Mouse (Mus musculus) kidney, embryonic 14.5 days (tissue): ENCODE results near the gene Gm32742. TPM values are rescaled to one million over a fixed set of nuclear protein-coding genes. Genes with fewer than 3 reads are reported as not detected.

Experiments
- ATAC-seq: fragments of 200-750 bp; cut with Nextera tagmentation; 2 replicates; pipeline ENCODE4 v1.8.0; 2017; ENCODE audit warnings: moderate number of reproducible peaks, mild to moderate bottlenecking, moderate TSS enrichment, moderate library complexity; ENCODE audit not compliant: low FRiP score, low TSS enrichment
- H3K27ac ChIP-seq: fragments of 300-500 bp; sonication (generic); 2 replicates; pipeline ENCODE4 v1.5.1; 2014; ENCODE audit warnings: low read depth, mild to moderate bottlenecking, low read length, moderate library complexity, mixed read lengths
- H3K27me3 ChIP-seq: fragments of 300-500 bp; sonication (generic); 2 replicates; pipeline ENCODE4 v1.6.1; 2014; ENCODE audit warnings: mild to moderate bottlenecking, low read length; ENCODE audit not compliant: control insufficient read depth, insufficient read depth
- H3K36me3 ChIP-seq: fragments of 300-500 bp; sonication (generic); 2 replicates; pipeline ENCODE4 v1.6.1; 2014; ENCODE audit warnings: low read length, mixed read lengths; ENCODE audit not compliant: control insufficient read depth, insufficient read depth
- H3K4me1 ChIP-seq: fragments of 300-500 bp; sonication (generic); 2 replicates; pipeline ENCODE4 v1.6.1; 2014; ENCODE audit warnings: low read length, mixed read lengths; ENCODE audit not compliant: control insufficient read depth, insufficient read depth
- H3K4me2 ChIP-seq: fragments of 300-500 bp; sonication (generic); replicated peaks from 2 replicates; pipeline ENCODE4 v1.6.1; 2014; ENCODE audit warnings: low read depth, mild to moderate bottlenecking, low read length
- H3K4me3 ChIP-seq: fragments of 300-500 bp; sonication (generic); 2 replicates; pipeline ENCODE4 v1.5.1; 2014; ENCODE audit warnings: mild to moderate bottlenecking, low read length
- H3K9ac ChIP-seq: fragments of 300-500 bp; sonication (generic); 2 replicates; pipeline ENCODE4 v1.6.1; 2014; ENCODE audit warnings: low read depth, mild to moderate bottlenecking, low read length, moderate library complexity
- H3K9me3 ChIP-seq: fragments of 300-500 bp; sonication (generic); 2 replicates; pipeline ENCODE4 v1.6.1; 2016; ENCODE audit warnings: low read length; ENCODE audit not compliant: control insufficient read depth
- WGBS: fragments of 180-500 bp; shearing (Covaris S2); extraction: QIAGEN DNeasy Blood & Tissue Kit; methylation state at CpG from one replicate; pipeline ENCODE4 v1.1.7; 2014; 5-methylcytosine and 5-hydroxymethylcytosine counted together
- polyA plus RNA-seq: library from polyadenylated mRNA; unstranded; fragments of >200 nt; fragmentation: Nextera tagmentation; extraction: Ambion mirVana; gene quantifications from 2 replicates; pipeline ENCODE4 v1.2.1, GENCODE M21; 2014

The Gm32742 gene
- polyA plus RNA-seq, 1 experiment from 2014 or later, result not detected

DNA sequence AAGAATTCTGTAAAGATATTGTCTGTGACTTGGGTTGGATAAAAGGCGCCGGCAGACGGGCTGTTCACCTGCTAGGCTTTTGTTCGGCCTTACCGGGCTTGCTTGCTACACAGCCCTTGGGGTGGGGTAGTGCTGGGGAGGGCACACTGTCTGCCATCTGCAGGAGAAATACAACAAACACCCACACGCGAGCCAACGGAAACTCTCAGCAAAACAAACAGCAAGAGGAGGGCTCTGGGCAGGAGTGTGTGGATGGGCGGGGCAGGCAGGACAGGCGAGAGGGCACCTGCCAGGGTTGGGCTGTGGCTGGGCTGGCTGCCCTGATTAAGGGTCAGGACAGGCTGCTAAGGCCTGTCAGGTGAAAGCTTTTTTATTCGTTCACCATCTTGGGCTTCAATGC is 2.6 kb upstream of the Gm32742 start:
- Histone ChIP-seq H3K36me3 (no peaks in the 10 kb centered on the region), H3K4me1 (no peaks in the 10 kb centered on the region), H3K27ac (no peak overlapping the region), H3K4me2 (no peak overlapping the region), H3K9ac (no peak overlapping the region), H3K27me3 (no peaks in the 10 kb centered on the region), H3K9me3 (no peaks in the 10 kb centered on the region), H3K4me3 (no peak overlapping the region)
- no peak for ATAC-seq
- 66% methylated on average over 11 of the region's 11 CpGs for WGBS

- no peak for ATAC-seq
- Histone ChIP-seq H3K27me3 (0 out of 2 replicates have a peak, but pooled peaks cover 3% of the 10 kb centered on the region), H3K9ac (no peak overlapping the region), H3K36me3 (no peaks in the 10 kb centered on the region), H3K4me3 (no peak overlapping the region), H3K4me1 (no peaks in the 10 kb centered on the region), H3K4me2 (no peak overlapping the region), H3K27ac (no peak overlapping the region), H3K9me3 (no peaks in the 10 kb centered on the region)
- WGBS, result 84% methylated on average over 5 of the region's 5 CpGs
Observed at GRCm38 (mm10) chr9:51163989-51164388, 1.3 kb downstream of the Gm32742 start.

DNA sequence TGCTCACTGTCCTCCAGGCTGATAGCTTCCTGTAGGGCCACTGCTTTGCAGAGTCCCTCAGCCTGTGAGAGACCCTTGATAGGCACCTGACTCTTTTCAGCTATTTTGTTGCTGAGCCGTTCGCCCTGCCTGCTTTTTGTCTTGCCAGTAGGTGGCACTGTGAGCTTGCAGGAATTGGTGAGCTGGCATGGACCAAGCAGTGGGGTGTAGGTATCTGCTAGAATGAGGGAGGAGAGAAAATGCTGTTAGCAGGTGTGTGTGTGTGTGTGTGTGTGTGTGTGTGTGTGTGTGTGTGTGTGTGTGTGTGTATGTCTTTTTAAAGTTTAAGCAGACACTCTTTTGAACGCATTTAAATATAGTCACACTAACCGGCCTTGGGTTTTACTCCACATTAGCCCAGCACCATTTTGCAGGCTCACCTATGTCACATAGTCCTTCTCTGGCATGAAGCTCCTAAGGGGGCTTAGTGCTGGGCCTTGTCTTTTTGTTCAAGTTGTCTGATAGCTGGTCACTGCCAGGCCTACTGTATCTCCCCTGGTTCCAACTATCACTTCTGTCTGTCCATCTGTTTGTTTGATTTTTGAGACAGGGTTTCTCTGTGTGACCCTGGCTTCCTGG is 3.4 kb downstream of the Gm32742 start:
- no peaks in the 10 kb centered on the region for H3K36me3 ChIP-seq
- peak; percentile 62 for ATAC-seq
- H3K4me1 ChIP-seq, result no peaks in the 10 kb centered on the region
- no peak overlapping the region for H3K4me2 ChIP-seq
- H3K27ac ChIP-seq, result no peak overlapping the region
- H3K27me3 ChIP-seq, result 0 out of 2 replicates have a peak, but pooled peaks cover 3% of the 10 kb centered on the region
- H3K4me3 ChIP-seq, result no peak overlapping the region
- no peaks in the 10 kb centered on the region for H3K9me3 ChIP-seq
- no peak overlapping the region for H3K9ac ChIP-seq
- 40% methylated on average over 4 of the region's 4 CpGs for whole genome bisulfite sequencing

DNA sequence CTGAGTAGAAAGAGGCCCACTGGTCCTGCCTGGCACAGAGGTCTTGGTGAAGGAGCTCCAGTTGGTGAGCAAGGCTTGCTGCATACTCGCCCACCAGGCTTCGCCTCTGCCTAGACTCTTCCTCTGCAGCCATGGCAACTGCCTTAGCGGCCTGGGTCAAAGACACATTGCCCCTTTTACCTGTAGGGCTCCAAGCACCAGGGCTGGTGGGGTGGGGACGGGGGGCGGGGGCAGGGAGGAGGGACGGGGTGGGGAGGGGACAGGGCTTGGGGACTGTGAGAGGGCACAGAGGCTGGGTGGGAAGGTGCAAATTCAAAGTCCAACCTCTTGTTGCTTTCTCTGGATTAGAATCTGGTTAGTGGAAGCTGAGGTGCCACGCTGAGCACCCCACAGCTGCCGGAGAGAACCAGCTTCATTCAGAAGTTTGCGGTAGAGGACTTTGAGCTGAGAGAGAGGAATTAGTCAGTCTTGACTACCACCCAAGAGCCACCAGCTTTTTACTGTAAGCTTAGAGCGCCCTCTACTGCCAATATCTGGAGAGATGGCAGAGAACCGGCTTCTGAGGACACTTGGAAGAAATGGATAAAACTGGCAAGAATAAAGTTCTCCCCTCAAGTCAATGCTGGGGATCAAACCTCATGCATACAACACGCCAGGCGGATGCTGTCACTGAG is 13.1 kb downstream of the Gm32742 start:
- Histone ChIP-seq H3K36me3 (no peaks in the 10 kb centered on the region), H3K4me3 (no peak overlapping the region), H3K4me1 (no peaks in the 10 kb centered on the region), H3K27ac (no peak overlapping the region), H3K27me3 (no peaks in the 10 kb centered on the region), H3K9me3 (no peaks in the 10 kb centered on the region), H3K9ac (no peak overlapping the region), H3K4me2 (peak overlapping the region; percentile 15; the same call in 1 of the 2 replicates)
- WGBS, result 17% methylated on average over 13 of the region's 13 CpGs
- peak; percentile 60 for ATAC-seq

DNA sequence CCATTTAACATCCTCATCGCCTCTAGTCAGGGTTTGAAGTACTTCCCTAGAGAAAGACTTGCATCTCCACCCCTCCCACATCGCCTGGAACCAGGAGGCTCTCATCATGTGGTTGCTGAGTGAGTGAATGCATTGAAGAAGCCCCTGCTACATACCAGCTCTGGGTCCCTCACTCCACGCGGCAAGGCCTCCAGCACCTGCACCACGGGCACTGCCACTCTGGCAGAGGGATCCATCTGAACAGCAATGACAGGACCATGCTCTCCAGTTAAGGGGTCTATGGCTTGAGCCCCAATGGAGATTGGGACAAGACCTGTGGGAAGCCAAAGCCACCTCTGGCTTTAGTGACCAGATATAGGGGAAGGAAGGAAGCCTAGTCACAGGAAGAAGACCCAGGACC is 18.0 kb downstream of the Gm32742 start:
- Histone ChIP-seq H3K27ac (no peak overlapping the region), H3K4me1 (no peaks in the 10 kb centered on the region), H3K4me2 (no peak overlapping the region), H3K9ac (no peak overlapping the region), H3K27me3 (no peaks in the 10 kb centered on the region), H3K9me3 (no peaks in the 10 kb centered on the region; the same call in 1 of the 2 replicates), H3K4me3 (no peak overlapping the region), H3K36me3 (no peaks in the 10 kb centered on the region)
- no peak for ATAC-seq
- WGBS, result 81% methylated on average over 5 of the region's 5 CpGs

GRCm38 (mm10) chr9:51146496-51146895 is 18.8 kb downstream of the Gm32742 start:
- no peak overlapping the region for H3K4me3 ChIP-seq
- H3K9ac ChIP-seq, result no peak overlapping the region
- H3K9me3 ChIP-seq, result no peaks in the 10 kb centered on the region; the same call in 1 of the 2 replicates
- H3K4me2 ChIP-seq, result no peak overlapping the region
- ATAC-seq, result no peak
- H3K27me3 ChIP-seq, result no peaks in the 10 kb centered on the region
- 50% methylated on average over 4 of the region's 4 CpGs for WGBS
- H3K4me1 ChIP-seq, result no peaks in the 10 kb centered on the region
- H3K27ac ChIP-seq, result no peak overlapping the region
- H3K36me3 ChIP-seq, result no peaks in the 10 kb centered on the region

GRCm38 (mm10) chr9:51144218-51144617 is 21.1 kb downstream of the Gm32742 start:
- Histone ChIP-seq H3K27me3 (no peaks in the 10 kb centered on the region), H3K4me1 (no peaks in the 10 kb centered on the region), H3K4me3 (no peak overlapping the region), H3K9ac (no peak overlapping the region), H3K4me2 (no peak overlapping the region), H3K36me3 (no peaks in the 10 kb centered on the region), H3K27ac (no peak overlapping the region), H3K9me3 (no peaks in the 10 kb centered on the region; the same call in 1 of the 2 replicates)
- no peak for ATAC-seq
- 77% methylated on average over 6 of the region's 6 CpGs for WGBS

DNA sequence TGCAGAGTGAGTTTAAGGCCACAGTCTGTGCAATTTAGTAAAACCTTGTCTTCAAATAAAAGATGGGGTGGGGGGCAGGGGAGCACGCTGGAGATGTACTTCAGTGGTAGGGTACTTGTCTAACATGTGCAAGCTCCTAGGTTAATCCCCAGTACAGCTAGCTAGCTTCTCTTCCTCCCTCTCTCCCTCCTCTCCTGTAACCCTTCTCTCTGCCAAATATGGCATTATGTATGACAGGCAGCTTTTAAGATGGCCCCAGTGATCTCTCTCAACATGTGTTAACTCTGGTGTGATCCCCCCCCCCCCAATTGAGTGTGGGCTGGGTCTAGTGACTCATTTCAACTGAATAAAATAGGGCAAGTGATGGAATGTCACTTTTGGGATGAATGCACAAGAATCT is 21.9 kb downstream of the Gm32742 start:
- H3K27me3 ChIP-seq, result no peaks in the 10 kb centered on the region
- H3K27ac ChIP-seq, result no peak overlapping the region
- no peak for ATAC-seq
- no peaks in the 10 kb centered on the region; the same call in 1 of the 2 replicates for H3K9me3 ChIP-seq
- H3K4me3 ChIP-seq, result no peak overlapping the region
- no peaks in the 10 kb centered on the region for H3K36me3 ChIP-seq
- no peak overlapping the region for H3K4me2 ChIP-seq
- no peak overlapping the region for H3K9ac ChIP-seq
- WGBS, result 94% methylated on average over 1 of the region's 1 CpGs
- H3K4me1 ChIP-seq, result no peaks in the 10 kb centered on the region

GRCm38 (mm10) chr9:51140711-51141110 is 24.6 kb downstream of the Gm32742 start:
- no peak for ATAC-seq
- no peak overlapping the region for H3K4me3 ChIP-seq
- no peaks in the 10 kb centered on the region for H3K4me1 ChIP-seq
- no peaks in the 10 kb centered on the region for H3K27me3 ChIP-seq
- no peaks in the 10 kb centered on the region for H3K36me3 ChIP-seq
- no peak overlapping the region for H3K27ac ChIP-seq
- H3K4me2 ChIP-seq, result no peak overlapping the region
- H3K9ac ChIP-seq, result no peak overlapping the region
- WGBS, result 77% methylated on average over 3 of the region's 3 CpGs
- no peaks in the 10 kb centered on the region; the same call in 1 of the 2 replicates for H3K9me3 ChIP-seq
